Mouse (Mus musculus): ENCODE results near the gene Ghrl. TPM values are rescaled to one million over a fixed set of nuclear protein-coding genes. Genes with fewer than 3 reads are reported as not detected.
"Not testable (repeated sequence)": the region's sequence is repeated elsewhere in the genome, so short reads cannot be mapped to it uniquely, and the experiment has no call there.

Gene Ghrl
- total RNA-seq (2021): 1 to 10 TPM in 1 of 2 experiments, not detected in 1; 6.2 TPM
- long read RNA-seq, experiment 1: 0 reads
- long read RNA-seq, experiment 2, partial matches to known transcripts: 0 of 4 reads
- long read RNA-seq, experiment 2, other reads (novel, unspliced or antisense): 2 of 4 reads

- no peak for DNase-seq (ENCODE audit: low spot score in 2 of 2)
These were observed at the start of gene Ghrl for GRCm38 (mm10) chr6:113719878-113720277. TSS of gene Ghrl (minus strand) at chr6:113719880.

GRCm38 (mm10) chr6:113768804-113769203 is 49.1 kb upstream of the Ghrl start:
- no peak for DNase-seq (ENCODE audit: low spot score in 2 of 2)

GRCm38 (mm10) chr6:113761644-113762043 is 42.0 kb upstream of the Ghrl start:
- DNase-seq (ENCODE audit: low spot score in 2 of 2): no peak

- no peak for DNase-seq (ENCODE audit: low spot score in 2 of 2)
These were observed 29.5 kb upstream of the Ghrl start for GRCm38 (mm10) chr6:113749119-113749685.

- DNase-seq (ENCODE audit: low spot score in 2 of 2): no peak
These were observed 28.7 kb upstream of the Ghrl start for GRCm38 (mm10) chr6:113748351-113748750.

- no peak for DNase-seq (ENCODE audit: low spot score in 2 of 2)
These were observed 27.6 kb upstream of the Ghrl start for GRCm38 (mm10) chr6:113747284-113747683.

- no peak for DNase-seq (ENCODE audit: low spot score in 2 of 2)
These were observed 25.4 kb upstream of the Ghrl start for GRCm38 (mm10) chr6:113745117-113745516.

- no peak for DNase-seq (ENCODE audit: low spot score in 2 of 2)
These were observed 23.4 kb upstream of the Ghrl start for GRCm38 (mm10) chr6:113743111-113743510.

GRCm38 (mm10) chr6:113742321-113742720 is 22.6 kb upstream of the Ghrl start:
- DNase-seq (ENCODE audit: low spot score in 2 of 2): no peak

- no peak for DNase-seq (ENCODE audit: low spot score in 2 of 2)
These were observed 21.7 kb upstream of the Ghrl start for GRCm38 (mm10) chr6:113741425-113741824.

- DNase-seq (ENCODE audit: low spot score in 2 of 2): peak; percentile 57 to 65
These were observed 20.8 kb upstream of the Ghrl start, which contains the start of gene Sec13 for GRCm38 (mm10) chr6:113740236-113741217. TSS of gene Sec13 (minus strand) at chr6:113740743.

- no peak for DNase-seq (ENCODE audit: low spot score in 2 of 2)
These were observed 17.8 kb upstream of the Ghrl start for GRCm38 (mm10) chr6:113737318-113738046.

- no peak for DNase-seq (ENCODE audit: low spot score in 2 of 2)
These were observed 11.6 kb upstream of the Ghrl start for GRCm38 (mm10) chr6:113731296-113731695.

- DNase-seq (ENCODE audit: low spot score in 2 of 2): no peak
These were observed 8.5 kb upstream of the Ghrl start for GRCm38 (mm10) chr6:113728181-113728580.

GRCm38 (mm10) chr6:113721061-113721460 is 1.4 kb upstream of the Ghrl start:
- no peak for DNase-seq (ENCODE audit: low spot score in 2 of 2)

GRCm38 (mm10) chr6:113717541-113717940 is 2.1 kb downstream of the Ghrl start:
- DNase-seq (ENCODE audit: low spot score in 2 of 2): no peak

GRCm38 (mm10) chr6:113714797-113715196 is 4.9 kb downstream of the Ghrl start:
- no peak for DNase-seq (ENCODE audit: low spot score in 2 of 2)

- DNase-seq (ENCODE audit: low spot score in 2 of 2): no peak
These were observed 5.4 kb downstream of the Ghrl start for GRCm38 (mm10) chr6:113714276-113714675.

- not testable (repeated sequence) for DNase-seq (ENCODE audit: low spot score in 2 of 2)
These were observed 6.3 kb downstream of the Ghrl start for GRCm38 (mm10) chr6:113713389-113713788.

- DNase-seq (ENCODE audit: low spot score in 2 of 2): no peak
These were observed 7.0 kb downstream of the Ghrl start for GRCm38 (mm10) chr6:113712718-113713117.

All from adrenal gland, postnatal 4 days (tissue).